Mouse (Mus musculus) hindbrain, embryonic 16.5 days (tissue): ENCODE results near the gene Rbm47. TPM values are rescaled to one million over a fixed set of nuclear protein-coding genes. Genes with fewer than 3 reads are reported as not detected.

Experiments
- ATAC-seq: fragments of 200-750 bp; cut with Nextera tagmentation; 2 replicates; pipeline ENCODE4 v1.8.0; 2017; ENCODE audit warnings: moderate TSS enrichment, moderate library complexity
- H3K27ac ChIP-seq: fragments of 300-500 bp; sonication (generic); 2 replicates; pipeline ENCODE4 v1.5.1; 2014; ENCODE audit warnings: low read depth, mild to moderate bottlenecking, control low read depth, low read length, moderate library complexity
- H3K27me3 ChIP-seq: fragments of 300-500 bp; sonication (generic); replicated peaks from 2 replicates; pipeline ENCODE4 v1.6.1; 2014; ENCODE audit warnings: low read length; ENCODE audit not compliant: control insufficient read depth, insufficient read depth
- H3K36me3 ChIP-seq: fragments of 300-500 bp; sonication (generic); 2 replicates; pipeline ENCODE4 v1.6.1; 2014; ENCODE audit warnings: mild to moderate bottlenecking, low read length, moderate library complexity, mixed read lengths; ENCODE audit not compliant: control insufficient read depth, insufficient read depth
- H3K4me1 ChIP-seq: fragments of 300-500 bp; sonication (generic); 2 replicates; pipeline ENCODE4 v1.6.1; 2014; ENCODE audit warnings: low read depth, low read length; ENCODE audit not compliant: control insufficient read depth, insufficient read depth
- H3K4me2 ChIP-seq: fragments of 300-500 bp; sonication (generic); 2 replicates; pipeline ENCODE4 v1.6.1; 2014; ENCODE audit warnings: mild to moderate bottlenecking, low read length, control low read depth, moderate library complexity
- H3K4me3 ChIP-seq: fragments of 300-500 bp; sonication (generic); 2 replicates; pipeline ENCODE4 v1.5.1; 2014; ENCODE audit warnings: mild to moderate bottlenecking, low read length, control low read depth, moderate library complexity
- H3K9ac ChIP-seq: fragments of 300-500 bp; sonication (generic); 2 replicates; pipeline ENCODE4 v1.6.1; 2014; ENCODE audit warnings: low read depth, mild to moderate bottlenecking, control low read depth, low read length, moderate library complexity
- H3K9me3 ChIP-seq: fragments of 300-500 bp; sonication (generic); 2 replicates; pipeline ENCODE4 v1.6.1; 2014; ENCODE audit warnings: mild to moderate bottlenecking, low read length, moderate library complexity; ENCODE audit not compliant: control insufficient read depth
- WGBS: fragments of 180-500 bp; shearing (Covaris S2); extraction: QIAGEN DNeasy Blood & Tissue Kit; methylation state at CpG from one replicate; pipeline ENCODE4 v1.1.7; 2014; 5-methylcytosine and 5-hydroxymethylcytosine counted together
- polyA plus RNA-seq: library from polyadenylated mRNA; unstranded; fragments of >200 nt; fragmentation: Nextera tagmentation; extraction: Ambion mirVana; gene quantifications from 2 replicates; pipeline ENCODE4 v1.2.1, GENCODE M21; 2015

Rbm47 gene
- polyA plus RNA-seq, 1 experiment from 2014 or later = 6.7 TPM

- H3K4me3 ChIP-seq = no peak overlapping the region
- 90% methylated on average over 9 of the region's 9 CpGs for WGBS
- no peak for ATAC-seq
- H3K27me3 ChIP-seq = no peaks in the 10 kb centered on the region
- H3K27ac ChIP-seq = no peak overlapping the region
- no peaks in the 10 kb centered on the region for H3K36me3 ChIP-seq
- H3K4me1 ChIP-seq = no peaks in the 10 kb centered on the region
- H3K4me2 ChIP-seq = no peak overlapping the region
- H3K9ac ChIP-seq = no peak overlapping the region
- no peaks in the 10 kb centered on the region for H3K9me3 ChIP-seq
Measured at GRCm38 (mm10) chr5:66079358-66080179, 93.3 kb downstream of the Rbm47 start.

- H3K4me3 ChIP-seq = no peak overlapping the region
- no peak overlapping the region for H3K4me2 ChIP-seq
- H3K27ac ChIP-seq = no peak overlapping the region
- no peaks in the 10 kb centered on the region for H3K9me3 ChIP-seq
- 93% methylated on average over 7 of the region's 7 CpGs for WGBS
- no peak for ATAC-seq
- H3K4me1 ChIP-seq = no peaks in the 10 kb centered on the region
- no peaks in the 10 kb centered on the region for H3K27me3 ChIP-seq
- H3K36me3 ChIP-seq = no peaks in the 10 kb centered on the region
- no peak overlapping the region for H3K9ac ChIP-seq
Measured at GRCm38 (mm10) chr5:66078491-66079012, 94.4 kb downstream of the Rbm47 start.

DNA sequence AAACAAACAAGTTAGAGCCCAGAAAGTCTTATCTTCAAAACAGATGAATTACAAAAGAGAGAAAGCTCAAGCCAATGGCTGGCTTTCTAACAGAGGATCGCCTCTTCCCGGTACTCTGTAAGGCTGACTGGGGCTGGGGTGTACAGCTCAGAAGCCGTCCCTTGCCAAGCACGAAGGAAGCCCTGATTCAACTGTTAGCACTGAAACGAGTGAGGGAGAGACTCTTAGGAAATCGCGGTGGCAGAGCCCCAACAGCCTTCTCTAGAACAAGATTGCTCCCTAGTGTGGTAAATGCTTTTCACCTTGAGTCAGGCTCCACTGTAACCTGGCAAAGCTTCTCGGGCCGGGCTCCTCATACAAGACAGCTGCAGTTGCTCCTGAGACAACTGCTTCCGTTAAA lies 95.5 kb downstream of the Rbm47 start:
- no peaks in the 10 kb centered on the region for H3K27me3 ChIP-seq
- no peaks in the 10 kb centered on the region for H3K36me3 ChIP-seq
- H3K4me3 ChIP-seq = no peak overlapping the region
- no peak overlapping the region for H3K9ac ChIP-seq
- no peaks in the 10 kb centered on the region for H3K9me3 ChIP-seq
- no peak overlapping the region for H3K4me2 ChIP-seq
- 0 out of 2 replicates have a peak overlapping the region, but pooled peaks have one; percentile 10 for H3K27ac ChIP-seq
- no peak for ATAC-seq
- 40% methylated on average over 10 of the region's 10 CpGs for WGBS
- no peaks in the 10 kb centered on the region for H3K4me1 ChIP-seq

DNA sequence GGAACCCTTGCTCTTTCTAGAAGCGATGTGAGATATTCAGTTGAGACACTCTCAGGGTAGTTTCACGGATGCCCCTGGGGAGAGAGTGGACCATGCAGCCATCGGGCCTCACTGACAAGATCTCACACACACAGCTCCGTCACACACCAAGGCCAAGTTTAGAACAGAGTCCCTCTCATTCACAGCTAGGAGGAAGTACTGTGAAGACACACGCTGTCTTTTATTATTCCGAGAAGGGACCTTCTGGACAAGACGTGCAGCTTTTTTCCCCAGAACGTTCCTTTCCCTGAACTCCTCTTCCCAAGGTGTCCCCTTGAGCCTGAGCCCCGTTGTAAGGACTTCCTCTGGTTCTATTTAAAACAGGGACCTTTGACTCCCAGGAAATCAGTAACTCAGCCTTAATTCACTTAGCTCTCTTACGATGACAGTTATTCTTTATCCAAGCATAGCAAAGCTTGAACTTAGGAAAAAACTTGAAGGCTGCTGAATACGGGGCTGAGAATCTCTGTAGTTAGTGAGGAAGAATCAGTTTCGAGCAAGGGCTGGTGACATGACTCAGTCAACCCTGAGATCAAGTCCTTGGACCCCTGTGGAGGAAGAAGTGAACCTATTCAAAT lies 96.1 kb downstream of the Rbm47 start:
- Histone ChIP-seq H3K27me3 (no peaks in the 10 kb centered on the region), H3K36me3 (no peaks in the 10 kb centered on the region), H3K4me3 (no peak overlapping the region), H3K4me1 (no peaks in the 10 kb centered on the region), H3K9ac (no peak overlapping the region), H3K27ac (no peak overlapping the region), H3K4me2 (no peak overlapping the region), H3K9me3 (no peaks in the 10 kb centered on the region)
- ATAC-seq = no peak
- 65% methylated on average over 12 of the region's 12 CpGs for WGBS

GRCm38 (mm10) chr5:66075906-66076305 lies 97.0 kb downstream of the Rbm47 start:
- 94% methylated on average over 12 of the region's 12 CpGs for WGBS
- Histone ChIP-seq H3K9me3 (no peaks in the 10 kb centered on the region), H3K27me3 (no peaks in the 10 kb centered on the region), H3K9ac (no peak overlapping the region), H3K27ac (no peak overlapping the region), H3K4me3 (no peak overlapping the region), H3K4me2 (no peak overlapping the region), H3K4me1 (no peaks in the 10 kb centered on the region), H3K36me3 (no peaks in the 10 kb centered on the region)
- ATAC-seq = no peak

DNA sequence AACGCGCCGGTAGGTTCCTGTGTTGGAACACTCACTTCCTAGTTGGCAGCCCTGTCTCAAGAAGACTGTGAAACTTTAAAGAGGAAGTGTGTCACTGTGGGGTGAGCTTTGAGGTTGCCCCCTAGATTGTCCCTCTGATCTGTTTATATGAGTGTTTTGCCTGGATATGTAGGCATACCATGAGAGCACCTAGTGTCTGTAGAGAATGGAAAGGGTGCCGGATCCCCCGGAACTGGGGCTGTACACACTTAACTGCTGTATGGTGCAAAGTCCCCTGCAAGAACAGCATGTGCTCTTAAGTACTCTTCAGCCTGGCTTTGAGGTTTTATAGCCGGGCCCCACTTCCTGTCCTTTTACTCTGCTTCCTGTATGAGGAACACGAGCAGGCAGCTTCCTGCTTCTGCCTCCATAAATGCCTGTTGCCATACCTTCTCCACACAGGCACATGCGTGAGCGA lies 97.9 kb downstream of the Rbm47 start:
- Histone ChIP-seq H3K27ac (no peak overlapping the region), H3K36me3 (no peaks in the 10 kb centered on the region), H3K27me3 (no peaks in the 10 kb centered on the region), H3K4me1 (no peaks in the 10 kb centered on the region), H3K4me2 (no peak overlapping the region), H3K9me3 (no peaks in the 10 kb centered on the region), H3K9ac (no peak overlapping the region), H3K4me3 (no peak overlapping the region)
- no peak for ATAC-seq
- 90% methylated on average over 9 of the region's 9 CpGs for WGBS

DNA sequence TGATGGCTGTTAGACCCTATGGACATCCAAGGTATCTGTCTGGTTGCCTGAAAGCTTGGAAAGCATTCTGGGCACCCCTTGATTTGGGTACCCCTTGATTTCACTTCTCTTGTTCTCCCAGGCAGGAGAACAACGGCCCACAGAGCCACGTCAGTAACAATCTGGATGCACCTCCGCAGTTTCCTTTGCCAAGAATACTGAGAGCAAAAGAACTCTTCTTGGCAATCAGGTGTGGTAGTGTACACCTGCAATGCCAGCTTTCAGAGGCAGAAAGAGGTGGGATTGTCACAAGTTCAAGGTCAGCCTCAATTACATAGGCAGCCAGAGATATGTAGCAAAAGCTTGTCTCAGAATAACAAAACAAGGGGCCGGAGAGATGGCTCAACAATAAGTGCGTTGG lies 98.7 kb downstream of the Rbm47 start:
- ATAC-seq = no peak
- 92% methylated on average over 5 of the region's 5 CpGs for WGBS
- no peaks in the 10 kb centered on the region for H3K27me3 ChIP-seq

GRCm38 (mm10) chr5:66073604-66074164 lies 99.2 kb downstream of the Rbm47 start:
- no peaks in the 10 kb centered on the region for H3K36me3 ChIP-seq
- H3K9ac ChIP-seq = no peak overlapping the region
- WGBS = 84% methylated on average over 12 of the region's 12 CpGs
- no peak overlapping the region for H3K4me2 ChIP-seq
- H3K4me1 ChIP-seq = no peaks in the 10 kb centered on the region
- no peak overlapping the region for H3K4me3 ChIP-seq
- H3K27me3 ChIP-seq = no peaks in the 10 kb centered on the region
- no peak for ATAC-seq
- H3K27ac ChIP-seq = no peak overlapping the region
- no peaks in the 10 kb centered on the region for H3K9me3 ChIP-seq

More for the DNA sequence above, 98.7 kb downstream of the Rbm47 start:
- H3K4me1 ChIP-seq = no peaks in the 10 kb centered on the region
- no peaks in the 10 kb centered on the region for H3K36me3 ChIP-seq
- H3K4me2 ChIP-seq = no peak overlapping the region
- H3K27ac ChIP-seq = no peak overlapping the region
- no peak overlapping the region for H3K9ac ChIP-seq
- H3K4me3 ChIP-seq = no peak overlapping the region
- no peaks in the 10 kb centered on the region for H3K9me3 ChIP-seq

GRCm38 (mm10) chr5:66071722-66072121 lies 101.2 kb downstream of the Rbm47 start:
- Histone ChIP-seq H3K9me3 (no peaks in the 10 kb centered on the region), H3K27me3 (no peaks in the 10 kb centered on the region), H3K4me2 (no peak overlapping the region), H3K4me3 (no peak overlapping the region), H3K4me1 (no peaks in the 10 kb centered on the region), H3K36me3 (no peaks in the 10 kb centered on the region), H3K9ac (no peak overlapping the region), H3K27ac (no peak overlapping the region)
- 90% methylated on average over 8 of the region's 8 CpGs for WGBS
- no peak for ATAC-seq
